Mouse (Mus musculus) spleen, postnatal 36 days (tissue): ENCODE measurements at regions not wholly inside any gene's neighbourhood (a gene's known extent, or its start where the extent isn't known, plus 50 kb on each side); places are given as distances from the start of the nearest gene placed in this dataset.
A peak's percentile ranks its signal among the peaks of the same experiment; 100 is the strongest.
"Not testable (repeated sequence)": the region's sequence is repeated elsewhere in the genome, so short reads cannot be mapped to it uniquely, and the experiment has no call there.

Source experiments
- DNase-seq, 2 experiments: peaks; one replicate each; pipeline ENCODE4 v3.0.0; 2022; ENCODE audit warnings: low spot score in 2 of 2, mixed read lengths in 1 of 2

DNA sequence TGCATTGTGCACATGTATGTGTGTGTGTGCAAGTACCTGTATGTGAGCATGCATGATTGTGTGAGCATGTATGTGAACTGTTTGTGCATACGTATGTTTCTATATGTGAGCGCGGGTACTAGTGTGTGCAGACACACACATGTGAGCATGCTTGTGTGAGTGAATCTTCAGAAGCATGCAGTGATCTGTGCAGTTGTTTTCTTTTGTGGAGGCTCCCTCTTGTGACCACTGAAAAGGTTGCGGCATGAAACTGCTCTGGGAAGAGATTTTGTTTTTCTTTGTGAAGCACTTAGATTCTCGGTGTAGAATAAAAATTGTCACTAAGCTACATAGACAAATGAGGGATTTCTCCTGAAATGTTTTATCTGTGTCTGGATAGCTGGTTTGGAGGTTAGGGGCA, 189.2 kb upstream of the Rapgef5 start:
- DNase-seq = not testable (repeated sequence)

DNA sequence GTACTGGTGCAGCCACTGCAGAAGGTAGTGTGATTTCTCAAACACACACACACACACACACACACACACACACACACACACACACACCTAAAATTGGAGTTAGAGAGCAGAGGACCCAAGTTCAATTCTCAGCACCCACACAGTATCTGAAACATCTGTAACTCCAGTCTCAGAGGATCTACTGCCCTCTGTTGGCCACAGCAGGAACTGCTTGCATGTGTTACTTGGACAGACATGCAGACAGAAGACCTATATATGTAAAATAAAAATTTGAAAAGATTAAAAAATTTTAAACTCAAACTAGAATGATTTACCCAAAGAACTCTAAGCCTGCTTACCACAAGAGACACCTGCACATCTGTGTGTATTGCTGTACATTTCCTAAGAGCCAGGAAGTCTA, 185.9 kb upstream of the Rapgef5 start:
- DNase-seq = no peak

DNA sequence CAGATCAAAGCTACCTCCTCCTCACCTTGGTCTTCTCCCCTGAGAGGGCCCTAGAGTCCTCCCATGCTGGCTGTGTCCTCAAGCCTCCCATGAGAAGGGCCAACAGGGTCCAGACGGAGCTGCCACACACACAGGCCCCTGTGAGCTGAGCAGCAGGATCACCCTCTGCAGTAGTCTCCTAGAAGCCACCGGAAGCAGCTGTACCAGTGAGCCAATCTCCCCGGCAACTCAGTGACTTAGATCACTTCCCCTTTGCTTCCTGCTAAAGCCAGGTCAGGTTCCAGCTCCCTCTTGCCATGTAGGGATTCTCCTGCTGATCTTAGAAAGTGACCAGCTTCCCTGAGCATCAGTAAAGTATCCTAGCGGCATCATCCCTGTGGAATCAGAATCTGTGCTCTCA, 179.4 kb upstream of the Rapgef5 start:
- peak; percentile 3 for DNase-seq

DNA sequence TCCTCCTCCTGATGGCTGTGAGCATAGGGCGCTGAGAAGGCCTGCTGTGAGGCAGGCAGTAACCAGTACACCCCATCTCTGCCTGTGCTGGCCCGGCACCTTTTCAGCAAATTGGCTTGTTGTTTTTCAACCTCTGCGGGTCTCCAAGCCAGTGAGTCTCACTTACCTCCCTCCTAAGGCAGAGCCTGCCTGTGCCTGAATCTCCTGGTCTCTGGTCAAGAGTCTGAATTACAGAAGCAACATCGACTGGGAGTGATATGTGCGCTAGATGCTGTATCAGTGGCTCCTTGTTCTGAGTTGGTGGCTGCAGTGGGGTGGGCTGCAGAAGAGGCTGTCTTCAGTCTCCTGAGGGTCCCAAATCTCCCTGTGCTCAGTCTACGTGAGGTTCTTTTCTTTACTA, 174.0 kb upstream of the Rapgef5 start:
- no peak for DNase-seq

DNA sequence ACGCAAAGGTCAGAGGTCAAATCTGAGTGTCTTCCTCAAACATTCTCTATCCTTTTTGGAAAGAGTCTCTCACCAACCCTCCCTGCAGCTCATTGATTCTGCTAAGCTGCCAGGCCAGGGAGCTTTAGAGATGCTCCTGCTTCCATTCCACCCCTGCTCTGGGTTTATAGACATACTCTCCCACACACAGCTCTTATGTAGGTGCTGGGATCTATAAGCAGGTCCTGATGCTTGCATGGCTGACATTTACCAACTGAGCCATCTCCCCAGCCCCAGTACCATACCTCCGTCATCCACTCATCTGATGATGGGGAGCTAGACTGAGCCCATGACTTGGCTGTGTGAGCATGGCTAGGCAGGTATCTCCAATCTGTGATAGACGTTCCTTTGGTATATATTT, 173.2 kb upstream of the Rapgef5 start:
- no peak for DNase-seq

DNA sequence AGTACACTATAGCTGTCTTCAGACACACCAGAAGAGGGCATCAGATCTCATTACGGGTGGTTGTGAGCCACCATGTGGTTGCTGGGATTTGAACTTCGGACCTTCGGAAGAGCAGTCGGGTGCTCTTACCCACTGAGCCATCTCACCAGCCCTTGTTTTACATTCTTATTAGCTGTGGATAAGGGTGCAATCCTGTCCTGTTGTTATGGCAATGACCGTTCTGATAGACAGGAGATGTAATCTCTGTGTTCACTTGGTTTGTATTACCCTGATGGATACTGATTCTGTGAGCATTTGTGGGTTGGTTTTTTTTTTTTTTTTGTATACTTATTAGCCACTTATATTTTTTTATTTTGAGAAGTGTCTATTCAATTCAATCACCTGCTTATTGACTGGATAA, 172.7 kb upstream of the Rapgef5 start:
- not testable (repeated sequence) for DNase-seq

DNA sequence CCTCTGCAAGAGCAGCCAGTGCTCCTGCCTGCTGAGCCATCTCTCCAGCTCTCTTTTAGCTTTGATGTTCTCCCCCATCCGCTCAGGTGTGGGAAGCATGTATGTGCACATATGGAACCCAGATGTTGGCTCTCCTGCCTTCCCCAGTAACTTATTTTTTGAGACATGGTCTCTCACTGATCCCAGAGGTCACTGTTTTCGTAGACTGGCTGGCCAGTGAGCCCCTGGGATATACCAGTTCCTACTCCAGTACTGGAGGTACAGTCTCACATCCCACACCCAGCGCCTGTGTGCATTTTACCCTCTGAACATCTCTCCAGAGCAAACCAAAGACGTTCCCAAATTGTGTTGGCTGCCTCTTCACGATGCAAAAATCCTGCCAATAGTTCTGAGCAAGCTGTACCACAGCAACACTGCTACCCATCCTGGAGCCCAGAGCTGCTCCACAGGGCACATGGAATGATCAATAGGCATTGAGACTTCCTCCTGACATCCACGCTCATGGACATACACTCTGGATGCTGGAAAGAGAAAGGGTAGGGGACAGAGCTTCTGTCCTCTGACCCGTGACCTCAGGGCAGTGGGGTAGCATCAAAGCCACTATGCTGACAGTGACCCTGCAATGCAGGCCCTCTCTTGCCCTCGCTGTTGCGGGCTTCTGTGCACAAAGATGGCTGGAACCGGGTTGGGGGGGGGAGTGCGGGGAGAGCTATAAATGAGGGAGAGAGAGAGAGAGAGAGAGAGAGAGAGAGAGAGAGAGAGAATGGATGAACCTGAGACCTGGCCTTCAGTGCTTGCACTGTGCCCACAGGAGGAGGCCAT, 171.8 kb upstream of the Rapgef5 start:
- DNase-seq = no peak

DNA sequence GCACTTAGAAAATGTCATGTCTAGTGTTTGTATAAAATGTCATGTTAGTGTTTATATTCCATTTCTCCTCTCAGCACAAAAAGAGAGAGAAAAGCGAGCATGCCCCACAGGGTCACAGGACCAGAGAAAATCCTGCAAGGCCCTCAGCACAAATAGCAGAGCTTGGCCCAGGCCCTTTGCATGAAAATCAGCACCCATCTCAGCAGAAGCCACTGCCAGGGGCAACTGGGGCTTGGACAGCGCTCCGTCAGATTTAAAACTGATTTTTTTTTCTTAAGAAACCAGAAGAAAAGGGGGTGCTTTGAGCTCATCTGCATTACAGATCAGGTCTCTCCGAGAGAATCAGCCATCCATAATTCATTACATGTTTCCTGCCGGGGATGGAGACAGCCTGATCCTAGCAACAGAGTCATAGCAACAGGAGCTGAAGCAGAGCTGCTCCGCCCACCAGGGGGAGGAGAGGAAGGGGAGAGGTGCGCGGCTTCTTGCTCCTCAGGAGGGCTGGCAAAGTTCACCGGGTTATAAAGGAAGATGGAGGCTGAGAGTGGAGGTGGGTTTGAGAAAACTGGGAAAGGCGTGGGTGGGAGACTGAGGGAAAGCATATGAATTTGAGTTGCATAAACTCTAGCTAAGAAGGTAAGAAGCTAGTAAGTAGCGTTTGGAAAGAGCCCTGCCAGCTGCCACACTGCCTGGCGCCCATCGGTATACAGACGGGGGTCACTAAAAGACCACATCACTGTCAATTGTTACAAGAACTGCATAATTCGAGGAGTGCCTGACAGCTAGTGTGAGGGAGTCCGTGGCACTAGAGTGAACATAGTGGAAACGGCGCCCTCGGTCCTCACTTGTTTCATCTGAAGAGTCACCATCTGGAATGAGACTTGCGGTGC, 170.9 kb upstream of the Rapgef5 start:
- DNase-seq = no peak

DNA sequence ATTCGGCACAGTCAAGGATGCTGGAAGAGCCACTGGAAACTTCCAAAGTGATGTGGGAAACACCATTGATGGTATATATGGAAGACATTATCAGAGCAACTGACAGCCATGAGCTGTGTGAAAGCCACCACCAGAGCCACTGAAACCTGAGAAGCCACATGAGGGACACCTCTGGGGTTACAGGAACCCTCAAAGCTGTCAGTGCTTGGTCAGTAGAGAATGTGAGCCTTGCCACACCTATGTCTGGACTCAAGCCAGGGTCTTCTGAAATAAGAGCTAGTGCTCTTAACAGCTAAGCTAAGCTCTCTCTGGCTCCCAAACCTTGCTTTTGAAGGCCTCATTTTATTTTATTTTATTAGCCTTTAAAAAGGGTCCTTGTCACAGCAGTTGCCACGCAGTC, 170.2 kb upstream of the Rapgef5 start:
- DNase-seq = no peak

DNA sequence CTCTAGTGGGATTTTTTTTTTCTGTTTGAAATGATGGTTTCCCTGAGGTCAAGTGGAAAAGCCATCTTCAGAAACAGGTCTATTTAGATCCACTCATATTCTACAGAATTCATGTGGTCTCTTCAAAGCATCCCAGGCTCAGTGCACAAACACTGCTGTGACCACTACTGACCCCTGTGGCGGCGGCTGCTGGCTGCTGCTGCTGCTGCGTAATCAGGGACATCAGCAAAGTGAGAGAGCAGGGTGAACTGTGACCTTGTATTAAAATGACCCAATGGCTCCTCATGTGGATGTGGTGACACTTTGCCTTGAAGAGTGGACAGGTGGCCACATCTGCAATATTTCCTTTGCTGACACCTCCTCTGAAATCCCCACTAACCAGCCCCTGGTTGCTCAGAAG, 169.1 kb upstream of the Rapgef5 start:
- no peak for DNase-seq

DNA sequence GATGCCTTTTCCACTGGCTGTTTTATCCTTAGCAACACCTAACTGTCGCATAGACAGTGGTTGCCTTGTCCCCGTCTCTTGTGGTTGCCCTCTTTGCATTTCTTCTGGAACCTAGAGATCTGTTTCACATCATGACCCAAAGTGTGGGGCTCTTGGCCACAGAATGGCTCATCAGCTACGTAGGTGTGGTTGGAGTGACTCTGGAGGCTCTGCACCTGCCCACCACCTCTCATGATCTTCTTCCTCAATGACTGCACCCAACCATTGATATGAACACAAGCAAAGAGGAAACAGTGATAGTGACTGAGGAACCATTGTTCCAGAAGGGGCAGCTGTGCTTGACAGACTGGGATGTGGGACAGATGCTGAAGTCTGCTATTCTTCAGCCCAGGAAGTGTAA, 167.8 kb upstream of the Rapgef5 start:
- peak; percentile 3 to 16 for DNase-seq

DNA sequence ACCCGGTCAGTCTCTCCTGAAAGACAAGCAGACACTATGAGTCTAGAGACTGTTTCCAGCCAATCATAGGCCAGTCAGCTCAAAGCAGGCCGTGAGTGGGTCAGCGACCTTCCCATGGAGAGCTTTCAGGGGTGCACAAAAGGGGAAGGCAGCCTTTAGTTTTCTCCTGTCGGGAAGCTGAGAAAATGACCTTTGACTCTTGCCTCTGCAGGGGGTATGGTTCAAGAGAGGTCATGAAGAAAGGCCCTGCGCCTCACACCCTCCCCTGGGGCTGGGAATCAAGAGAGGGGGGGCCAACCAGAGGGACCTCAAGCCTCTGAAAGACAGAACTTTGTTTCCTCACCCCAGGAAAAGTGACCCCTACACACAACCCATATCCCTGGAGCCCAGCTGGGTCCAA, 164.4 kb upstream of the Rapgef5 start:
- no peak for DNase-seq

DNA sequence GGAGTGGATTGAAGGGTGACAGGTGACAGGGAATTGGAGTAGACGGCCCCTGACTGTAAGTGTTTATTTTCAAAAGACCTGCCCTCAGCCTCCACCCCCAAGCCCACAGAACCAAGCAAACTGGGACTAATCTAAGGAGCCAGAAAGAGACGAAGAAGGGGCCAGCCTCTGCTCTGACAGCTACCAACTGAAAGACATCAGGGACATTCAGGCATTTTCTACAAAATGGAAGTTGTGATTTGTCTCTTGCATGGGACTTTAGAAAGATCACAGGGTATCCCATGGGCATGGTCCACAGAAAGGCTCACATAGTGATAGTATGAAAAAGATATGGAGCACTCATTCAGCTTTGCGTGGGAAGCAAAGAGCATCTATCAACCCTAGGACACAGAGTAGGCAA, 163.8 kb upstream of the Rapgef5 start:
- no peak for DNase-seq

DNA sequence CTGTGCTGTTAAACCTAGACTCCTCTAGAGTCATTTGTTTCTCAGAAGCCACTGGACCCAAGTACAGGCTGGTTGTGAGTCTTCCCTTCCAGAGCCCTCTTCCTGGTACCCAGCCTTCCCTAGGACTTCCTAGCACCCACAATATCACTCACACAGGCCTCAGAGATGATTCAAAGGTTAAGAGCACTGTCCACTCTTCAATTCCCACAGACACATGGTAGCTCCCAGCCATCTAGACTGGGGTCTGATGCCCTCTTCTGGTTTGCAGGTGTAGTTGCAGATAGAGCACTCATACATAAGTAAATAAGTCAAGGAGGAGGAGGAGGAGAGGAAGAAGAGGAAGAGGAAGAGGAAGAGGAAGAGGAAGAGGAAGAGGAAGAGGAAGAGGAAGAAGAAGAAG, 163.3 kb upstream of the Rapgef5 start:
- DNase-seq = no peak

DNA sequence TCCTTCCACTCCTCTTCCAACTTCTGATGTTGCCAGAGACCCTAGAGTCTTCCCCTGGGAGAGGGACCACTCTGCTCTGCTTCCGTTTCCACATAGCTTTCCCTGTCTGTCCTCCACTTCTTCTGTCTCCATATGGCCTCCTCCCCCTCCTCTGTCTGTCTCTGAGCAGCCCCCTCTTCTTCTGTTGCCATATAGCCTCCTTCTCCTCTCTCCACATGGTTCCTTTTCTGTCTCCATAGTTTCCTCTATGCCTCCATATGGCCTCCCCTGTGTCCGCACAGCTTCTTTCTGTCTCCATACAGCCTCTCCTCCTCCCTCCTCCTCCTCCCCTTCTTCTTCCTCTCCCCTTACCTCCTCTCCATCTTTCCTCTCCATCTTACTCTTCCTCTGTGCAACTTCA, 158.5 kb upstream of the Rapgef5 start:
- no peak for DNase-seq

DNA sequence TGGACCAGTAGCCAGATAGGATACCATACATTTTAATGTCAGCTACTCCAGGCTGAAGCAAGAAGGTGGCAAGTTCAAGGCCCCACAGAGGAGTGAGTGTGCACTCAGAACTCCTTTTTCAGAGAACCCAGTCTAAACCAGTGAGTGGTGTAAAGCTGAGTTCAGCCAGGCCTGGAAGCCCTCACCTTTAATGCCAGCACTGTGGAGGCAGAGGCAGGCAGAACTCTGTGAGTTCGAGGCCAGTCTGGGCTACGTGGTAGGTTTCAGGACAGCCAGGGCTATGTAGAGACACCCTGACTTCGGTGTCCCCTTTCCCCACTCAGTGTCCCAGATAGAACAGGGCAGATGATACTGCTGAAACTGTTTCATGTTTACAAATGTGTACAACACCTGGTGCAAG, 157.4 kb upstream of the Rapgef5 start:
- no peak for DNase-seq

DNA sequence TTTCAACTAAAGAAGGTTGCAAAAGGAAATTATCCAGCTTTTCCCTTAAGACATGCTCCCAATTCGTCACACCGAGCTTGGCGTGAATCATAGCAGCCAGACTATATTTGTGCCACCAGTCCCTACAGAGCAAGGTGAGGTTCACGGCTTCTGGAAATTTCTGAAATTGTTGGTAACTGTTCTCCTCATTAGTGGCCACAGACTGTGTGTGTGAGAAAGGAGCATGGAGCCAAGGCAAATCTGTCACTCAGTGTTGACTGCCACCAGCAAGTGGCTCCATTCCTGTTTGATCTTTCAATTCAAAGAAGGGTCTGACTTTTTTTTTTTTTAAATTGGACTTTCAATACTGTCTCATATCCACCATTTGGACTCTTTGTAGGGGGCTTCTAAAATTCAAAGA, 156.1 kb upstream of the Rapgef5 start:
- no peak for DNase-seq

DNA sequence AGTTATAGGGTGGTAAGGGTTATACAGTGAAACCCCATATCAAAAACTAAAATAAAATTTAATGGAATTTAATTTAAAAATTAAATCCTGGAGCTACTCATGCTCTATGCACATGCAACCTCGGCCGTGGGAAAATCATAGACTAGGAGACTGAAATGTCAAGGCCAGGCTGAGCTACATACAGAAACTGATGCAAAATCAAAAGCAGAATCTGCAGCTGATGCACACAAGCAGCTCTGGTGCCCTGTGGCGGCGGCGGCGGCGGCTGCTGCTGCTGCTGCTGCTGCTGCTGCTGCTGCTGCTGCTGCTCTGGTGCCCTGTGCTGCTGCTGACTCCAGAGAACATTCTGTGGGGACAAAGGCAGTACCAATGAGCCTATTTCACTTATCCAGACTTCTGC, 154.5 kb upstream of the Rapgef5 start:
- DNase-seq = no peak

DNA sequence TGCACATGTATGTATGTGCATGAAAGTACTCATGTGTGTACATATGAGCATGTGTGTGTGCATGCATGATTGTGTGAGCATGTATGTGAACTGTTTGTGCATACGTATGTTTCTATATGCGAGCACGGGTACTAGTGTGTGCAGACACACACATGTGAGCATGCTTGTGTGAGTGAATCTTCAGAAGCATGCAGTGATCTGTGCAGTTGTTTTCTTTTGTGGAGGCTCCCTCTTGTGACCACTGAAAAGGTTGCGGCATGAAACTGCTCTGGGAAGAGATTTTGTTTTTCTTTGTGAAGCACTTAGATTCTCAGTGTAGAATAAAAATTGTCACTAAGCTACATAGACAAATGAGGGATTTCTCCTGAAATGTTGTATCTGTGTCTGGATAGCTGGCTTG, 152.8 kb upstream of the Rapgef5 start:
- not testable (repeated sequence) for DNase-seq

DNA sequence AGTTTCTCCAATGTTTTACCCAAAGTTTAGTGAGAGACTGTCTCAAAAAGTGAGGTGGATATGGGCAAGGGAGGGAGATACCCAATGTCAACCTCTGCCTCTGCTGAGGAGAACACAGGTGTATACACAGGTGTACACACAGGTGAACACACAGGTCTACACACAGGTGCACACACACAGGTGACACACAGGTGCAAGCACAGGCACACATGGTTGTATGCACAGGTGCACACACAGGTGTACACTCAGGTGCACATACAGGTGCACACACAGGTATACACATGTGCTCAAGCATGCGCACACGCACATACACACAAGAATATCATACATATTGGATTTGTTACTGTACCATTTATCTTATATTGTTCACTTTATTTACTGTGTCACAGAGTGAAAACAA, 151.1 kb upstream of the Rapgef5 start:
- no peak for DNase-seq

DNA sequence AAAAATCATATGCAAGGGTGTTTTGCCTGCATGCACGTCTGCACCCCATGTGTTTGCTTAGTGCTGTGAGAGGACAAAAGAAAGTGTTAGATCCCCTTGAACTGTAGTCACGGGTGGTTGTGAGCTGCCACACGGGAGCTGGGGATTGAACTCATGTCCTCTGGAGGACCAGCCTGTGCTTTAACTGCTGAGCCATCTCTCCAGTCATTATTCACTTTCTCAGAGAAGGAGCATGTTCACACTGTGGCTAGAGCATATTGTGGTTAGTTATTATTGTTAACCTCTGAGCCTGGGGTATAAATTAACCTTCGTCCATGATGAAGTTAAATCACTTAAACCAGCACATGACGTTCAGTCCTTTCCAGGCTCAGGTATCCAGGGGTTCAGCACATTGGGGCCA, 150.4 kb upstream of the Rapgef5 start:
- no peak for DNase-seq

DNA sequence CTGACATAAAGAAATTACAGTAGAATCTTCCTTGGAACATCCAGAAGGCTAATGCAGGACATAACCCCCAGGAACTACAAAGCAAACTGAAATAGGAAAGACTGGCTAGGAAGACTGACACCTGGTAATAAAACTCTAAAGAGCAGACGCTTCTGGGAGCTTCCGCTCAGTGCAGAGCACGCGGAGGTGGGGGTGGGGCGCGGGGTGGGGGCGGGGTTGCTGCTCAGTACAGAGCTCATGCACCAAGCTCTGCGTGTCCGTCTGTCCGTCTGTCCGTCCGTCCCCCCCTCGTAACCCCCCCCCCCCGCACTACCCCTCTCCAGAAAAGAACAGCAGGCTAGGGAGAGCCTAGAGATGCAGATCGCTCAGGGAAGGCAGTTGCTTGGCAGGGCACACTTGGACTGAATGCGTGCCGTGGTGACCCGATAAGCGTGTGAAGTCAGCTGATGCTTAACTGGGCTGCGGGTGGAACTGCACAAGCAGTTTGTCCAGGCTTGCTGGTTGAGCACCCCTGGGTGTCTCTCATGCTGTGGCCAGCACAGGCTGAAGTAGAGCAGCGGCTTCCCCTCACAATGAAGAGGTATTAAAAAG, 137.9 kb upstream of the Rapgef5 start:
- DNase-seq = no peak
